Mouse (Mus musculus): ENCODE data around the gene Olfr1496. TPM values are rescaled to one million over a fixed set of nuclear protein-coding genes. Genes with fewer than 3 reads are reported as not detected.
"Not testable (repeated sequence)": the region's sequence is repeated elsewhere in the genome, so short reads cannot be mapped to it uniquely, and the experiment has no call there.

Olfr1496 gene
- polyA plus RNA-seq (2014; fragmentation: Nextera tagmentation; extraction: Ambion mirVana): not detected in 2 replicates

- Histone ChIP-seq H3K27me3 (ENCODE audit: control insufficient read depth, insufficient read depth, low read length) (no peaks in the 10 kb centered on the region), H3K4me2 (replicated peaks) (no peak within 1 kb of the TSS), H3K9me3 (ENCODE audit: control insufficient read depth, low read length) (no peaks in the 10 kb centered on the region), H3K27ac (no peak within 1 kb of the TSS), H3K4me1 (replicated peaks; ENCODE audit: control insufficient read depth, insufficient read depth, low read length) (no peaks in the 10 kb centered on the region), H3K4me3 (replicated peaks; ENCODE audit: low read length) (no peak within 1 kb of the TSS), H3K36me3 (replicated peaks; ENCODE audit: control insufficient read depth, insufficient read depth) (no peaks in the 10 kb centered on the region), H3K9ac (no peak within 1 kb of the TSS)
- WGBS: 94% methylated on average over 1 of the region's 1 CpGs
- DNase-seq (ENCODE audit: low spot score) (no peak), ATAC-seq (ENCODE audit: low FRiP score) (no peak)
These were observed at the start of gene Olfr1496 for GRCm38 (mm10) chr19:13777578-13777977. Olfr1496 (plus strand) TSS chr19:13777878.

DNA sequence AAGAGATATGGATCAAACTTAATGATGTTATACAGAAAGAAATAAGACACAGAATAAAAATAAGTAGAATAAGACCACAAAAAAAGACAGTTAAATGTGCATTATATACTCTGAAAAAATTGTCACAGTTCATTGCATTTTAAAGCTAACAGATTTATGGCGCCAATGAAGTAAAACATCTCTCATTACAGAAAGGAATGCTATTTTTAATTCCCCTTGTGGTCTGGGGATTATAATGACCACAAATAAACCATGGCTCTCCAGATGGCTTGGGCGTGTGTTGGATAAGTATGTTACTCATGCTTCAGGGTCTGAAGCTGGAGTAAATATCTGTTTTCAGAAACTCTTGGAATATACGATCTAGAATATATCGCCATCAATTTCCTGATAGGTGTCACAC, 38.2 kb upstream of the Olfr1496 start, which contains the start of gene Olfr1494:
TSS of gene Olfr1494 (plus strand) at position 301 of the 400 bp plus-strand sequence.
- 94% methylated on average over 4 of the region's 4 CpGs for whole genome bisulfite sequencing

DNA sequence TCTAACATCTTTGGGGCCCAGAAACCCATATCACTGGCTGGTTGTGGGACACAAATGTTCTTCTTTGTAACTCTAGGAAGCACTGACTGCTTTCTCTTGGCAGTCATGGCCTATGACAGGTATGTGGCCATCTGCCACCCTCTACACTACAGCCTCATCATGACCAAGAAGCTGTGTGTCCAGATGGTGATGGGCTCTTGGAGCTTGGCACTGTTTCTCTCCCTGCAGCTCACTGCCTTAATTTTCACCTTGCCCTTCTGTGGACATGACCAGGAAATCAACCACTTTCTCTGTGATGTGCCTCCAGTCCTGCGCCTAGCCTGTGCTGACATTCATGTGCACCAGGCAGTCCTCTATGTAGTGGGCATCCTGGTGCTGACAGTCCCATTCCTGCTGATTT, 28.3 kb upstream of the Olfr1496 start:
- no peaks in the 10 kb centered on the region for H3K4me1 ChIP-seq (replicated peaks; ENCODE audit: control insufficient read depth, insufficient read depth, low read length)
- H3K36me3 ChIP-seq (replicated peaks; ENCODE audit: control insufficient read depth, insufficient read depth): no peaks in the 10 kb centered on the region
- no peak overlapping the region for H3K4me3 ChIP-seq (replicated peaks; ENCODE audit: low read length)
- no peak for ATAC-seq (ENCODE audit: low FRiP score)
- no peak for DNase-seq (ENCODE audit: low spot score)
- no peak overlapping the region for H3K9ac ChIP-seq
- H3K9me3 ChIP-seq (ENCODE audit: control insufficient read depth, low read length): no peaks in the 10 kb centered on the region
- no peak overlapping the region for H3K4me2 ChIP-seq (replicated peaks)
- no peaks in the 10 kb centered on the region for H3K27me3 ChIP-seq (ENCODE audit: control insufficient read depth, insufficient read depth, low read length)
- WGBS: 92% methylated on average over 1 of the region's 1 CpGs
- no peak overlapping the region for H3K27ac ChIP-seq

More for the DNA sequence above, 38.2 kb upstream of the Olfr1496 start, which contains the start of gene Olfr1494:
- Histone ChIP-seq H3K4me1 (replicated peaks; ENCODE audit: control insufficient read depth, insufficient read depth, low read length) (no peaks in the 10 kb centered on the region), H3K9me3 (ENCODE audit: control insufficient read depth, low read length) (no peaks in the 10 kb centered on the region), H3K9ac (no peak within 1 kb of the TSS), H3K4me2 (replicated peaks) (no peak within 1 kb of the TSS), H3K27me3 (ENCODE audit: control insufficient read depth, insufficient read depth, low read length) (no peaks in the 10 kb centered on the region), H3K36me3 (replicated peaks; ENCODE audit: control insufficient read depth, insufficient read depth) (no peaks in the 10 kb centered on the region), H3K4me3 (replicated peaks; ENCODE audit: low read length) (no peak within 1 kb of the TSS), H3K27ac (no peak within 1 kb of the TSS)
- no peak for DNase-seq (ENCODE audit: low spot score)
- no peak for ATAC-seq (ENCODE audit: low FRiP score)

- H3K27ac ChIP-seq: no peak within 1 kb of the TSS
- H3K4me2 ChIP-seq (replicated peaks): no peak within 1 kb of the TSS
- no peaks in the 10 kb centered on the region for H3K27me3 ChIP-seq (ENCODE audit: control insufficient read depth, insufficient read depth, low read length)
- WGBS: 86% methylated on average over 3 of the region's 3 CpGs
- no peaks in the 10 kb centered on the region for H3K4me1 ChIP-seq (replicated peaks; ENCODE audit: control insufficient read depth, insufficient read depth, low read length)
- no peak within 1 kb of the TSS for H3K9ac ChIP-seq
- no peak for DNase-seq (ENCODE audit: low spot score)
- no peak for ATAC-seq (ENCODE audit: low FRiP score)
- no peaks in the 10 kb centered on the region for H3K9me3 ChIP-seq (ENCODE audit: control insufficient read depth, low read length)
- H3K36me3 ChIP-seq (replicated peaks; ENCODE audit: control insufficient read depth, insufficient read depth): no peaks in the 10 kb centered on the region
- no peak within 1 kb of the TSS for H3K4me3 ChIP-seq (replicated peaks; ENCODE audit: low read length)
These were observed 13.4 kb upstream of the Olfr1496 start, which contains the start of gene Olfr1495 for GRCm38 (mm10) chr19:13764306-13764705. Olfr1495 (plus strand) TSS chr19:13764606.

GRCm38 (mm10) chr19:13768565-13769276, 9.0 kb upstream of the Olfr1496 start:
- H3K4me3 ChIP-seq (replicated peaks; ENCODE audit: low read length): no peak overlapping the region
- no peak overlapping the region for H3K9ac ChIP-seq
- WGBS: 89% methylated on average over 9 of the region's 9 CpGs
- DNase-seq (ENCODE audit: low spot score): no peak
- no peaks in the 10 kb centered on the region for H3K9me3 ChIP-seq (ENCODE audit: control insufficient read depth, low read length)
- no peak for ATAC-seq (ENCODE audit: low FRiP score)
- H3K36me3 ChIP-seq (replicated peaks; ENCODE audit: control insufficient read depth, insufficient read depth): no peaks in the 10 kb centered on the region
- H3K4me2 ChIP-seq (replicated peaks): no peak overlapping the region
- H3K27ac ChIP-seq: no peak overlapping the region
- no peaks in the 10 kb centered on the region for H3K27me3 ChIP-seq (ENCODE audit: control insufficient read depth, insufficient read depth, low read length)
- no peaks in the 10 kb centered on the region for H3K4me1 ChIP-seq (replicated peaks; ENCODE audit: control insufficient read depth, insufficient read depth, low read length)

DNA sequence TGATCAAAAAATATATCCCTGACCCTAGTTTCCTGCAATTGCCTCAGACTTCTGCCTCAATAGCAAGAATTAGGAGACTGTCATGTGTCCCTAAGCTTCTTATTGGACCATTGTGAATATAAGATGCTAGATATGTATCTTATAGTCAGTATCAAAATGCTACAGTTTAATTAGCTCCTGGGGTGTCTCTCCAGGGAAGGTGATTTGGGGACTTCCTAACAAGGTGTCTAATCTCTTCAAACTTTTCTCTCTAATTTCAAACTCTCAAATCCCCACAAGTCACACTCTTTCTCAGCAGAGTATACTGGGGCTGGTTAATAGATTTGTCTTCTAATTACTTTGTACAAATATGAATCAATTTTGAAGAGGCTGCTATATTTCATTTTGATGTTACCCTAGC, 20.4 kb downstream of the Olfr1496 start, which contains the start of gene Olfr1497:
TSS of gene Olfr1497 (minus strand) at position 101 of the 400 bp plus-strand sequence.
- Histone ChIP-seq H3K4me3 (replicated peaks; ENCODE audit: low read length) (no peak within 1 kb of the TSS), H3K9me3 (ENCODE audit: control insufficient read depth, low read length) (no peaks in the 10 kb centered on the region), H3K4me1 (replicated peaks; ENCODE audit: control insufficient read depth, insufficient read depth, low read length) (no peaks in the 10 kb centered on the region), H3K27ac (no peak within 1 kb of the TSS), H3K27me3 (ENCODE audit: control insufficient read depth, insufficient read depth, low read length) (no peaks in the 10 kb centered on the region), H3K9ac (no peak within 1 kb of the TSS), H3K36me3 (replicated peaks; ENCODE audit: control insufficient read depth, insufficient read depth) (no peaks in the 10 kb centered on the region), H3K4me2 (replicated peaks) (no peak within 1 kb of the TSS)
- ATAC-seq (ENCODE audit: low FRiP score) (no peak), DNase-seq (ENCODE audit: low spot score) (no peak)

DNA sequence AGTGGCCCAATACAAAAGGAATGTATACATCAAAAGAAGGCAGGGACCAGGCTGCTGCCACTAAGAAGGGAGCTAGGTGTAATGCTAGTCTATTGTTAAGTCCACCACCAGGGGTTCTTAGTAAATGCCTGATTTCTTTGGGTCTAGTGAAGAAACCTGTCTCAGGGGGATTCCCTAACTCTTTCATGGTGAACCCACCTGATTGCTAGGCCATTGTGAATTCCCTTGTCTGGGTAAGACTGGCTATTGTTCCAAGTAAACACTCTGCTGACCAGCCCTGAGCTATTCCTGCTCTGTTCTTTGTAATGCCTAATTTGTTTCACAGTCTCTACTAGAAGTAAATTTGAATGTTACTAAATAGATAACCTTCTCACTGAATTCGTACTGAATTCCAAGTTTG, 27.8 kb downstream of the Olfr1496 start:
- H3K36me3 ChIP-seq (replicated peaks; ENCODE audit: control insufficient read depth, insufficient read depth); H3K4me1 ChIP-seq (replicated peaks; ENCODE audit: control insufficient read depth, insufficient read depth, low read length); ATAC-seq (ENCODE audit: low FRiP score); H3K9ac ChIP-seq; H3K4me3 ChIP-seq (replicated peaks; ENCODE audit: low read length); H3K27me3 ChIP-seq (ENCODE audit: control insufficient read depth, insufficient read depth, low read length); H3K27ac ChIP-seq; DNase-seq (ENCODE audit: low spot score); H3K4me2 ChIP-seq (replicated peaks); H3K9me3 ChIP-seq (ENCODE audit: control insufficient read depth, low read length): not testable (repeated sequence)
- WGBS: 60% methylated on average over 1 of the region's 1 CpGs

GRCm38 (mm10) chr19:13812823-13813222, 35.1 kb downstream of the Olfr1496 start:
- H3K27me3 ChIP-seq (ENCODE audit: control insufficient read depth, insufficient read depth, low read length): no peaks in the 10 kb centered on the region
- 62% methylated on average over 2 of the region's 2 CpGs for WGBS
- no peak overlapping the region for H3K27ac ChIP-seq
- no peak overlapping the region for H3K4me2 ChIP-seq (replicated peaks)
- DNase-seq (ENCODE audit: low spot score) (no peak), ATAC-seq (ENCODE audit: low FRiP score) (no peak)
- no peaks in the 10 kb centered on the region for H3K9me3 ChIP-seq (ENCODE audit: control insufficient read depth, low read length)
- H3K36me3 ChIP-seq (replicated peaks; ENCODE audit: control insufficient read depth, insufficient read depth): no peaks in the 10 kb centered on the region
- no peak overlapping the region for H3K4me3 ChIP-seq (replicated peaks; ENCODE audit: low read length)
- no peaks in the 10 kb centered on the region for H3K4me1 ChIP-seq (replicated peaks; ENCODE audit: control insufficient read depth, insufficient read depth, low read length)
- H3K9ac ChIP-seq: no peak overlapping the region

DNA sequence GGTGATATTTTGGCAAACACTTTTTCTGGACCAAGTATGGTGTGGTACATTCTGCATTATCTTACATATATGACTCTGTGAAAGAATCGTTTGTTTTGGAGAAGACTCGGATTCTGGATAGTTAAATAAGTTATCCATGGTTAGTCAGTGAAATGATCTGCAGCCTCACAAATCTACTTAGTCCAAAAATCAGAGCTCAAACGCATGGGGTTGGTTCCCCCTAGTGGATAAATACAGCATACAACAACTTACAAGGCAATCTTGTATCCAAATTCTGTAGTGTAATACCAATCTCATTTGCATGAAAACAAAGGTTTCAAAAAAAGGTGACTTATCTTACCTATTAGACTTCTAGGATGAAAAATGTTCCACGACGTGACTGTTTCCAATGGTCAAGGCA, 41.1 kb downstream of the Olfr1496 start:
- 40% methylated on average over 5 of the region's 5 CpGs for WGBS
- H3K36me3 ChIP-seq (replicated peaks; ENCODE audit: control insufficient read depth, insufficient read depth): no peaks in the 10 kb centered on the region
- DNase-seq (ENCODE audit: low spot score): peak; percentile 58
- ATAC-seq (ENCODE audit: low FRiP score): no peak
- H3K27me3 ChIP-seq (ENCODE audit: control insufficient read depth, insufficient read depth, low read length): no peaks in the 10 kb centered on the region
- H3K4me1 ChIP-seq (replicated peaks; ENCODE audit: control insufficient read depth, insufficient read depth, low read length): no peaks in the 10 kb centered on the region
- H3K27ac ChIP-seq: no peak overlapping the region
- no peak overlapping the region for H3K4me3 ChIP-seq (replicated peaks; ENCODE audit: low read length)
- no peak overlapping the region for H3K4me2 ChIP-seq (replicated peaks)
- no peaks in the 10 kb centered on the region for H3K9me3 ChIP-seq (ENCODE audit: control insufficient read depth, low read length)
- H3K9ac ChIP-seq: no peak overlapping the region
